Mouse (Mus musculus) kidney, embryonic 16.5 days (tissue): ENCODE results near the gene Atxn3. TPM values are rescaled to one million over a fixed set of nuclear protein-coding genes. Genes with fewer than 3 reads are reported as not detected.
A peak's percentile ranks its signal among the peaks of the same experiment; 100 is the strongest.

Experiments used
- ATAC-seq: fragments of 200-750 bp; cut with Nextera tagmentation; 2 replicates; pipeline ENCODE4 v1.8.0; 2017; ENCODE audit warnings: moderate TSS enrichment; ENCODE audit not compliant: low FRiP score, low TSS enrichment
- H3K27ac ChIP-seq: fragments of 300-500 bp; sonication (generic); 2 replicates; pipeline ENCODE4 v1.5.1; 2014; ENCODE audit warnings: low read length
- H3K27me3 ChIP-seq: fragments of 300-500 bp; sonication (generic); 2 replicates; pipeline ENCODE4 v1.6.1; 2014; ENCODE audit warnings: low read length, control low read depth, mixed read lengths; ENCODE audit not compliant: insufficient read depth
- H3K36me3 ChIP-seq: fragments of 300-500 bp; sonication (generic); 2 replicates; pipeline ENCODE4 v1.6.1; 2014; ENCODE audit warnings: low read length, control low read depth, mixed read lengths; ENCODE audit not compliant: insufficient read depth
- H3K4me1 ChIP-seq: fragments of 300-500 bp; sonication (generic); 2 replicates; pipeline ENCODE4 v1.6.1; 2014; ENCODE audit warnings: low read length, control low read depth, mixed read lengths; ENCODE audit not compliant: insufficient read depth
- H3K4me2 ChIP-seq: fragments of 300-500 bp; sonication (generic); replicated peaks from 2 replicates; pipeline ENCODE4 v1.6.1; 2014; ENCODE audit warnings: low read depth, low read length
- H3K4me3 ChIP-seq: fragments of 300-500 bp; sonication (generic); 2 replicates; pipeline ENCODE4 v1.5.1; 2014; ENCODE audit warnings: mild to moderate bottlenecking, low read length
- H3K9ac ChIP-seq: fragments of 300-500 bp; sonication (generic); replicated peaks from 2 replicates; pipeline ENCODE4 v1.6.1; 2014; ENCODE audit warnings: low read length
- H3K9me3 ChIP-seq: fragments of 300-500 bp; sonication (generic); 2 replicates; pipeline ENCODE4 v1.6.1; 2016; ENCODE audit warnings: low read length, control low read depth
- WGBS: fragments of 180-500 bp; shearing (Covaris S2); extraction: QIAGEN DNeasy Blood & Tissue Kit; methylation state at CpG from one replicate; pipeline ENCODE4 v1.1.7; 2014; 5-methylcytosine and 5-hydroxymethylcytosine counted together
- polyA plus RNA-seq: library from polyadenylated mRNA; unstranded; fragments of >200 nt; fragmentation: Nextera tagmentation; extraction: Ambion mirVana; gene quantifications from 2 replicates; pipeline ENCODE4 v1.2.1, GENCODE M21; 2015

Atxn3 gene
- polyA plus RNA-seq, 1 experiment from 2014 or later, result 12.5 TPM

DNA sequence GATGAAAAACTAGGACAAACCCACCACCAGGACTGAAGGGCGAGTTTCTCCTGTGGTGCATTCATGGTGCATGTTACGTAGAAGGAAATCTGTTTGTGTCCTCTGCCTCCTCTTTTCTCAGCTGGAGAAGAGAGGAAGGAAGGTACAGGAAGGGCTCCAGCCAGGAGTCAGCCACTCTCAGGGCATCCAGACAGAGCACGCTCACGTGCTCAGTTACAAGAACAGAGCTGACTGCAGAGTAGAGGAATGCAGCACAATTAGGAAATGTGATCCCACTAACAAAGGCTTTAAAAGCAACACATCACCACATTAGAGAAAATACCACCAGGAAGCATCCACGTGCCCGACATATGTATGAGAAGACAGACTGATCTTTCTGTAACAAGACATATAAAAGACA, 35.7 kb downstream of the Atxn3 start:
- no peaks in the 10 kb centered on the region for H3K4me1 ChIP-seq
- H3K4me3 ChIP-seq, result no peak overlapping the region
- H3K27ac ChIP-seq, result no peak overlapping the region
- H3K36me3 ChIP-seq, result peaks cover 18% of the 10 kb centered on the region
- no peak for ATAC-seq
- H3K9ac ChIP-seq, result no peak overlapping the region
- H3K9me3 ChIP-seq, result no peaks in the 10 kb centered on the region
- H3K27me3 ChIP-seq, result no peaks in the 10 kb centered on the region
- no peak overlapping the region for H3K4me2 ChIP-seq
- WGBS, result 76% methylated on average over 6 of the region's 6 CpGs

DNA sequence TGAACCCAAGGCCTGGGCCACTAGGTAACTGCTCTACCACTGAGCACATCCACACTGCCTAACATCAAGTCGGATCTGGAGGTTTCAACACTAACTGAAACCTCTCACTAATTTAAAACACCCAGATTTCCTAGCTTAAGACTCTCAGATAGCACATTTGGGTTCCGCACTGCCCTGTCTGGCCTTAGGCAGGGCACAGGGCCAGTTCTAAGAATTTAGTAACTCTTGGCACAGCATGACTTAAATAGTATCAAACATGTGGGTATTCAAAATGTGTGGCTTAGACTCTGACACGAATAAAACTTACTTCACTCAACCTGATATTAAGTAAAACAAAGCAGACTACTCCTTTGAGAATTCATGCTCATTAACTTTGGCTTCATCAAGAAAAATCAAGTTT, 38.2 kb downstream of the Atxn3 start:
- Histone ChIP-seq H3K4me1 (no peaks in the 10 kb centered on the region), H3K9me3 (no peaks in the 10 kb centered on the region), H3K27ac (no peak overlapping the region), H3K36me3 (peaks cover 5% of the 10 kb centered on the region), H3K27me3 (no peaks in the 10 kb centered on the region), H3K9ac (no peak overlapping the region), H3K4me3 (no peak overlapping the region), H3K4me2 (no peak overlapping the region)
- 86% methylated on average over 3 of the region's 3 CpGs for WGBS
- ATAC-seq, result no peak

DNA sequence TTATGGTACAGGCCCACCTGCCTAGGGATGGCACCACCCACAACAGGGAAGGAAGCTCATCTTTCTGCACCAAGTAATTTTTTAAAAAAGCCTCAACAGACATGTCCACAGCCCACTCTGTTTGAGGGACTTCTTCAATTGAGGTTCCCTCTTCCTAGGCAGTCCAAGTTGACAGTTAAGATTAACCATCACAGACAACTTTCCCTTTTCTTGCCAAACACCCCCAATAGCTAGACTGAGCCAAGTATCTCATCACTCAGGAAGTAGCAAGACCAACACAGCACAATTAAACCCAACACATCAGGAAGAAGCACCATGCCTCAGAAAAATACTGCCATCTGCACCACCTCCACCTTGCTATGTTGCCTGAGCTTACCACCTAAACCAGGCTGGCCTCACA, 40.9 kb downstream of the Atxn3 start:
- no peak overlapping the region for H3K27ac ChIP-seq
- no peak overlapping the region for H3K4me3 ChIP-seq
- no peaks in the 10 kb centered on the region for H3K9me3 ChIP-seq
- H3K36me3 ChIP-seq, result no peaks in the 10 kb centered on the region
- H3K9ac ChIP-seq, result no peak overlapping the region
- no peak for ATAC-seq
- H3K27me3 ChIP-seq, result no peaks in the 10 kb centered on the region
- peaks cover 3% of the 10 kb centered on the region; the same call in 1 of the 2 replicates for H3K4me1 ChIP-seq
- H3K4me2 ChIP-seq, result no peak overlapping the region

DNA sequence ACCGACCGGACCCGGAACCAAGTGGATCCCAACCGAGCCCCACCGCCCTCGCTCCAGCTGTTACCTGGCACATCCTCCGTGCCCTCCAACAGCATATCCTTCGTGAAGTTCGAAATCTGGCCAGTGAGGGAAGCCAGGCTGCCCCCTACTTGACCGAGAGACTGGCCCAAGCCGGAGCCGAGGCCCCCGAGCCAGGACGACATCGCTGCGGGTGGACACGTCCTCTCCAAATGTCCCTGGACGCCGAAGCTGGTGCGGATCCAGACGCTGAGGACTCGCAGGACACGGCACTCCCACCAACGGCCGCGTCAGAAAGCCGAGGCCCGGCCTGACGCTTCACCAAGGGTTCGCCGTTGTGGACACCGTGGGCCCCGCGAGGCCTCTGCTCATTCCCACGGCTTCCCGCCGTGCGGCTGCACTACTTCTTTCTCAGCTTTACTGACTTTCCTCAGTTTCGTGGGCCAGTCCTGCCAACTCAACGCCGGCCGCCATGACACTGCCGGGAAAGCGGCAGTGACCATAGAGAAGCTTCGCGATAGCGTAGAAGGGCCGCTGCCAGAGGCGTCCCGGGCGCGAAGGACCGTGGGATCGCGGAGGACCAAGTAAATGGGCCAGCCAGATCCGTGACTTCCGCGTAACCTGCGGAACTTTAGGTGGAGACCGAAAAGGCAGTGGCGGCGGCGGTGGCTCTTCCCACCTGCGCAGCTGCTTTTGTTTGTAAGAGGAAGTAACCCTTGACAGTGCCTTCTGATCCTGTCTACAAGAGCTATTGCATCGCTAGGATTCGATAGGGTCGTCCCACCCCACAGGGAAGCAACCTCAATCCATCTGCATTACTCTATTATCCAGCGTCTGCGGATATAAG, 45.2 kb downstream of the Atxn3 start, which contains the start of gene Trip11:
Gene Trip11, minus strand, starts transcription at position 642 of the 865 bp plus-strand sequence.
- WGBS, result under 1% methylated on average over 69 of the region's 69 CpGs
- ATAC-seq, result peak; percentile 98
- Histone ChIP-seq H3K4me2 (peak within 1 kb of the TSS; percentile 70), H3K4me3 (peak within 1 kb of the TSS; percentile 98), H3K36me3 (peaks cover 9% of the 10 kb centered on the region; the same call in 1 of the 2 replicates), H3K4me1 (peaks cover 15% of the 10 kb centered on the region), H3K27ac (peak within 1 kb of the TSS; percentile 94), H3K9ac (peak within 1 kb of the TSS; percentile 92), H3K9me3 (no peaks in the 10 kb centered on the region), H3K27me3 (no peaks in the 10 kb centered on the region)

DNA sequence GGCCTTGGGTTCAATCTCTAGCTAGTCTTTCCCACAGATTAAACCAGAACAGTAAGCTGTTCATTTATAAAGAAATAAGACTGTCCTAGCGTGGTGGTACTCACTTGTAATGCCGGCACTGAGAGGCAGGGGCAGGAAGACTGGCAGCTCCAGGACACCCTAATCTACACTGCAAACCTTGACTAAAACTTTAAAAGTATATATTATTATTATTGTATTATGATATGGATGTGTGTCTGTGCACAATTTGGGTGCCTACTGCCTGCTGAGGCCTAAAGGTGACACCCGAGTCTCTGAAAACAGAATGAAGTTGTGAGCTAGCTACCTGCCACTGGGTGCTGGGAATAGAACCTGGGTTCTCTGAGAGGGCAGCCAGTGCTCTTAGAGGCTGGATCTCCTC, 46.7 kb downstream of the Atxn3 start:
- no peak for ATAC-seq
- peaks cover 15% of the 10 kb centered on the region for H3K4me1 ChIP-seq
- no peak overlapping the region for H3K27ac ChIP-seq
- no peaks in the 10 kb centered on the region for H3K27me3 ChIP-seq
- no peak overlapping the region for H3K9ac ChIP-seq
- H3K36me3 ChIP-seq, result peaks cover 9% of the 10 kb centered on the region; the same call in 1 of the 2 replicates
- WGBS, result 92% methylated on average over 3 of the region's 3 CpGs
- H3K9me3 ChIP-seq, result no peaks in the 10 kb centered on the region
- no peak overlapping the region for H3K4me3 ChIP-seq
- peak overlapping the region; percentile 70 for H3K4me2 ChIP-seq

DNA sequence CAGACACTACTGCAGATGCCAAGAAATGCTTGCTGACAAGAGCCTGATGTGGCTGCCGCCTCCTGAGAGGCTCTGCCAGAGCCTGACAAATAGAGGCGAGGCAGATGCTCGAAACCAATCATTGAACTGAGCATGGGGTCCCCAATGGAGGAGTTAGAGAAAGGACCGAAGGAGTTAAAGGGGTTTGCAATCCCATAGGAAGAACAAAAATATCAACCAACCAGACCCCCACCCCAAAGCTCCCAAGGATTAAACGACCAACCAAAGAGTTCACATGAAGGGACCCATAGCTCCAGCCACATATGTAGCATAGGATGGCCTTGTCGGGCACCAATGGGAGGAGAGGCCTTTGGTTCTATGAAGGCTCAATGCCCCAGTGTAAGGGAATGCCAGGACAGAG, 47.7 kb downstream of the Atxn3 start:
- H3K4me3 ChIP-seq, result no peak overlapping the region
- H3K9me3 ChIP-seq, result no peaks in the 10 kb centered on the region
- ATAC-seq, result no peak
- peaks cover 15% of the 10 kb centered on the region for H3K4me1 ChIP-seq
- no peak overlapping the region for H3K4me2 ChIP-seq
- 92% methylated on average over 6 of the region's 6 CpGs for WGBS
- no peaks in the 10 kb centered on the region for H3K27me3 ChIP-seq
- no peak overlapping the region for H3K9ac ChIP-seq
- peaks cover 9% of the 10 kb centered on the region; the same call in 1 of the 2 replicates for H3K36me3 ChIP-seq
- H3K27ac ChIP-seq, result no peak overlapping the region

DNA sequence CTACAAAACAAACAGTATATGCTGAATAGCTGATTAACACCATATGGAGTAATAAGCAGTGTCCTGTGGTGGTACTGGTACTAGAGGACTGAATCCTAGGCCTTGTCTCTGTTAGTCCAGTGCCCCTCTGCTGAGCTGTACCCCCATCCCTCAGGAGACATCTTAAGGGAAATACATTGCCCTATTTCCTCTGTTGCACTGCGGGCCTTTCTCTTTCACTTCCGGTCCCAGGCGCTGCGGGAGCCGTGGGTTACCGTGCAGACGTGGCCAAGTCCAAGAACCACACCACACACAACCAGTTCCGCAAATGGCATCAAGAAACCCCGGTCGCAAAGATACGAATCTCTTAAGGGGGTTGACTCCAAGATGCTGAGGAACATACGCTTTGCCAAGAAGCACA, 52.2 kb downstream of the Atxn3 start:
- H3K27me3 ChIP-seq, result no peaks in the 10 kb centered on the region
- H3K4me3 ChIP-seq, result no peak overlapping the region
- 88% methylated on average over 12 of the region's 12 CpGs for WGBS
- no peak overlapping the region for H3K9ac ChIP-seq
- no peaks in the 10 kb centered on the region for H3K4me1 ChIP-seq
- H3K27ac ChIP-seq, result no peak overlapping the region
- no peak overlapping the region for H3K4me2 ChIP-seq
- H3K36me3 ChIP-seq, result peaks cover 24% of the 10 kb centered on the region; the same call in 1 of the 2 replicates
- H3K9me3 ChIP-seq, result no peaks in the 10 kb centered on the region
- no peak for ATAC-seq

DNA sequence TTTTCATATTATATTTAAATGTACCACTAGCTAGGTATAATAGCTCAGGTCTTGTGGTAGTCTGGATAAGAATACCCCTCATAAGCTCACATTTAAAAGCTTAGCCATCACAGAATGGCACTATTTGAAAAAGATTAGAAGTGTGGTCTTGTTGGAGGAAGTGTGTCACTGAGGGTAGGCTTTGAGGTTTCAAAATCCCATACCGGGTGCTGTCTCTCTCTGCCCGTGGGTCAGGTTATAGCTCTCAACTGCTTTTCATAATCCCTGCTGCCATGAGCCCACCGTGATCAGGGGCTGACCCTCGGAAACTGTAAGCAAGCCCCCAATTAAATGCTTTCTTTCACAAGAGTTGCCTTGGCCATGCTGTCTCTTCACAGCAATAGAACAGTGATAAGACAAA, 53.1 kb downstream of the Atxn3 start:
- H3K9me3 ChIP-seq, result no peaks in the 10 kb centered on the region
- no peak overlapping the region for H3K4me2 ChIP-seq
- no peak overlapping the region for H3K4me3 ChIP-seq
- no peak overlapping the region for H3K9ac ChIP-seq
- WGBS, result 88% methylated on average over 4 of the region's 4 CpGs
- no peaks in the 10 kb centered on the region for H3K27me3 ChIP-seq
- no peaks in the 10 kb centered on the region for H3K4me1 ChIP-seq
- no peak overlapping the region for H3K27ac ChIP-seq
- H3K36me3 ChIP-seq, result peaks cover 24% of the 10 kb centered on the region; the same call in 1 of the 2 replicates
- ATAC-seq, result no peak

DNA sequence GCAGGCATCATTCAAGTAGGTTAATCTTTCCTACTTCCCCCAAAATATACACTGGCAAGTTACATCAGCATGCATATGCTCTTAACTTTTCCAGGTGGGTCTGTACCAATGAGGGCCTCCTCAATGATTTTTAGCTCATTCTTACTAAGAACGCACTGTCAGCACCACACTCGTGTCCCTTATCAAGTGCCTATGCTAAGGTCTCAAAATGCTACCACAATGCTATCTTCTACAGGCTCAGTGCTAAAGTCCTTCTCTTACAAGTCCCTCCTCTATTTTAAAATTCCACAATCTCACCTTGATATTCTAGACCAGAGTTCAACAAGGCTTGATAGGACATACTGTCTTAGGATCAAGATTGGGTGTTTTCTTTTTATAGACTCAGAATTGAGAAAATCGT, 53.9 kb downstream of the Atxn3 start:
- H3K9ac ChIP-seq, result no peak overlapping the region
- 96% methylated on average over 3 of the region's 3 CpGs for WGBS
- no peaks in the 10 kb centered on the region for H3K9me3 ChIP-seq
- ATAC-seq, result no peak
- H3K4me1 ChIP-seq, result no peaks in the 10 kb centered on the region
- no peak overlapping the region for H3K4me2 ChIP-seq
- no peaks in the 10 kb centered on the region for H3K27me3 ChIP-seq
- no peak overlapping the region for H3K4me3 ChIP-seq
- H3K27ac ChIP-seq, result no peak overlapping the region
- H3K36me3 ChIP-seq, result peaks cover 24% of the 10 kb centered on the region; the same call in 1 of the 2 replicates

DNA sequence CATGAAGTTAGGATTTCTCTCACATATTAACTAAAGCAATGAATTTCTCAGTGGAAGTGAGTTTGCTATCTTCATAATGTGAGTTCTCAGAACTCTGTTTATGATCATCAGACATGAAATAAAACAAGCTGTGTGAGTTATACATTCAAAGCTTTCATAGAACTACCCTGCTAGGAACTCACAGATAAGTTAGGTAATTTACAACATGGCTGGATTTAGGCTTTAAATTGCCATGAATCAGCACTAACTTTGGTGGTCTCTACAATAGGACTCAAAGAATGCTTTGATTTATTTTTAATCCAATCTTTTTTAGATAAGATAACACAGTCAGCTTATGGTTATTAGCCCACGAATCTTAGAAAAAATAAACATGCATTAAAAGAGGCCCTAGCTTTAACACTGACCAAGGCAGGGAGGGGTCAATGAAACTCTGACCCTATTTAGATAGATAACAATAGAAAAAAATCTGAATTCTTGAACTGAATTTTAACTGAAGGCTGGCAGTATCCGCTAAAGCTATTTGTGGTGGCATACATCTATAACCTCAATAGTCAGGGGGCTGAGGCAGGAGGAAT, 58.3 kb downstream of the Atxn3 start:
- Histone ChIP-seq H3K9me3 (no peaks in the 10 kb centered on the region), H3K27ac (no peak overlapping the region), H3K27me3 (no peaks in the 10 kb centered on the region), H3K36me3 (peaks cover 16% of the 10 kb centered on the region; the same call in 1 of the 2 replicates), H3K4me1 (no peaks in the 10 kb centered on the region), H3K9ac (no peak overlapping the region), H3K4me3 (no peak overlapping the region), H3K4me2 (no peak overlapping the region)
- 71% methylated on average over 2 of the region's 2 CpGs for WGBS
- ATAC-seq, result no peak
